Mouse (Mus musculus): ENCODE results near the gene Ms4a5.

Gene Ms4a5

GRCm38 (mm10) chr19:11283773-11284172 lies at the start of gene Ms4a5:
Gene Ms4a5, minus strand, starts transcription at chr19:11283873.
- 94% methylated on average over 2 of the region's 2 CpGs for WGBS

- WGBS, result 70% methylated on average over 1 of the region's 1 CpGs
These were observed 37.5 kb upstream of the Ms4a5 start for GRCm38 (mm10) chr19:11321123-11321522.

- 84% methylated on average over 4 of the region's 4 CpGs for WGBS
These were observed 33.1 kb upstream of the Ms4a5 start for GRCm38 (mm10) chr19:11316786-11317185.

- 69% methylated on average over 1 of the region's 1 CpGs for WGBS
These were observed 30.7 kb upstream of the Ms4a5 start, which contains the start of gene Ms4a14 for GRCm38 (mm10) chr19:11314354-11314753. Gene Ms4a14, minus strand, starts transcription at chr19:11314454.

GRCm38 (mm10) chr19:11299529-11299928 lies 15.9 kb upstream of the Ms4a5 start:
- 42% methylated on average over 4 of the region's 4 CpGs for WGBS

GRCm38 (mm10) chr19:11298939-11299338 lies 15.3 kb upstream of the Ms4a5 start:
- WGBS, result 41% methylated on average over 2 of the region's 2 CpGs

GRCm38 (mm10) chr19:11293616-11294015 lies 9.9 kb upstream of the Ms4a5 start:
- 14% methylated on average over 3 of the region's 3 CpGs for WGBS

GRCm38 (mm10) chr19:11292990-11293389 lies 9.3 kb upstream of the Ms4a5 start:
- 4% methylated on average over 12 of the region's 12 CpGs for WGBS

- 93% methylated on average over 3 of the region's 3 CpGs for WGBS
These were observed 3.5 kb downstream of the Ms4a5 start for GRCm38 (mm10) chr19:11280223-11280622.

GRCm38 (mm10) chr19:11276431-11276830 lies 7.2 kb downstream of the Ms4a5 start:
- WGBS, result 79% methylated on average over 5 of the region's 5 CpGs

GRCm38 (mm10) chr19:11266956-11267355 lies 16.7 kb downstream of the Ms4a5 start:
- 80% methylated on average over 4 of the region's 4 CpGs for WGBS

- WGBS, result 84% methylated on average over 8 of the region's 8 CpGs
These were observed 17.4 kb downstream of the Ms4a5 start, which contains the start of gene Ms4a1 for GRCm38 (mm10) chr19:11266052-11266845. Gene Ms4a1, minus strand, starts transcription at chr19:11266241.

- 84% methylated on average over 9 of the region's 9 CpGs for WGBS
These were observed 19.0 kb downstream of the Ms4a5 start for GRCm38 (mm10) chr19:11264602-11265185.

GRCm38 (mm10) chr19:11263549-11263948 lies 20.1 kb downstream of the Ms4a5 start:
- 81% methylated on average over 3 of the region's 3 CpGs for WGBS

GRCm38 (mm10) chr19:11262932-11263331 lies 20.7 kb downstream of the Ms4a5 start:
- WGBS, result 72% methylated on average over 4 of the region's 4 CpGs

GRCm38 (mm10) chr19:11261522-11261921 lies 22.2 kb downstream of the Ms4a5 start:
- 90% methylated on average over 2 of the region's 2 CpGs for WGBS

GRCm38 (mm10) chr19:11242560-11242959 lies 41.1 kb downstream of the Ms4a5 start:
- 65% methylated on average over 5 of the region's 5 CpGs for WGBS

- 82% methylated on average over 5 of the region's 5 CpGs for WGBS
These were observed 48.5 kb downstream of the Ms4a5 start for GRCm38 (mm10) chr19:11234921-11235735.

GRCm38 (mm10) chr19:11234244-11234643 lies 49.4 kb downstream of the Ms4a5 start:
- WGBS, result 80% methylated on average over 5 of the region's 5 CpGs

GRCm38 (mm10) chr19:11232348-11232747 lies 51.3 kb downstream of the Ms4a5 start, which contains the start of gene Ms4a12:
Gene Ms4a12, minus strand, starts transcription at chr19:11232448.
- 76% methylated on average over 5 of the region's 5 CpGs for WGBS

Measured in cerebral cortex, adult 2 months (tissue).